Mouse (Mus musculus) liver, embryonic 12.5 days (tissue): ENCODE measurements around the gene Vmn1r127. TPM values are rescaled to one million over a fixed set of nuclear protein-coding genes. Genes with fewer than 3 reads are reported as not detected.
"Not testable (repeated sequence)": the region's sequence is repeated elsewhere in the genome, so short reads cannot be mapped to it uniquely, and the experiment has no call there.

ENCODE experiments used
- ATAC-seq: fragments of 200-750 bp; cut with Nextera tagmentation; 2 replicates; pipeline ENCODE4 v1.8.0; 2017; ENCODE audit warnings: moderate number of reproducible peaks, mild to moderate bottlenecking, moderate library complexity
- H3K27ac ChIP-seq: fragments of 300-500 bp; sonication (generic); 2 replicates; pipeline ENCODE4 v1.5.1; 2016; ENCODE audit warnings: mild to moderate bottlenecking
- H3K27me3 ChIP-seq: fragments of 300-500 bp; sonication (generic); replicated peaks from 2 replicates; pipeline ENCODE4 v1.6.1; 2016; ENCODE audit warnings: mild to moderate bottlenecking, moderate library complexity
- H3K36me3 ChIP-seq: fragments of 300-500 bp; sonication (generic); 2 replicates; pipeline ENCODE4 v1.6.1; 2016; ENCODE audit warnings: mild to moderate bottlenecking, moderate library complexity
- H3K4me1 ChIP-seq: fragments of 300-500 bp; sonication (generic); 2 replicates; pipeline ENCODE4 v1.6.1; 2016
- H3K4me2 ChIP-seq: fragments of 300-500 bp; sonication (generic); 2 replicates; pipeline ENCODE4 v1.6.1; 2016; ENCODE audit warnings: mild to moderate bottlenecking, moderate library complexity
- H3K4me3 ChIP-seq: fragments of 300-500 bp; sonication (generic); 2 replicates; pipeline ENCODE4 v1.5.1; 2016; ENCODE audit warnings: mild to moderate bottlenecking, moderate library complexity
- H3K9ac ChIP-seq: fragments of 300-500 bp; sonication (generic); 2 replicates; pipeline ENCODE4 v1.6.1; 2016; ENCODE audit warnings: mild to moderate bottlenecking, moderate library complexity
- H3K9me3 ChIP-seq: fragments of 300-500 bp; sonication (generic); replicated peaks from 2 replicates; pipeline ENCODE4 v1.6.1; 2016; ENCODE audit warnings: mild to moderate bottlenecking, moderate library complexity
- WGBS: fragments of 180-500 bp; shearing (Covaris S2); methylation state at CpG from one replicate; pipeline ENCODE4 v1.1.7; 2016; ENCODE audit not compliant: insufficient replicate concordance; 5-methylcytosine and 5-hydroxymethylcytosine counted together
- polyA plus RNA-seq: library from polyadenylated mRNA; unstranded; fragments of >200 nt; fragmentation: Nextera tagmentation; extraction: Ambion mirVana; gene quantifications from 2 replicates; pipeline ENCODE4 v1.2.1, GENCODE M21; 2016

Vmn1r127 gene
- polyA plus RNA-seq: not detected in 2 replicates

- no CpG with 5 or more reads among the region's 3 CpGs for WGBS
- H3K4me1 ChIP-seq, H3K4me3 ChIP-seq, H3K36me3 ChIP-seq, H3K4me2 ChIP-seq, H3K27ac ChIP-seq, H3K27me3 ChIP-seq, H3K9ac ChIP-seq, ATAC-seq, H3K9me3 ChIP-seq: not testable (repeated sequence)
These were observed at the start of gene Vmn1r127 for GRCm38 (mm10) chr7:21319761-21320160. TSS of gene Vmn1r127 (minus strand) at chr7:21319861.

GRCm38 (mm10) chr7:21361191-21361590 lies 41.5 kb upstream of the Vmn1r127 start, which contains the start of gene Vmn1r129:
TSS of gene Vmn1r129 (minus strand) at chr7:21361291.
- not testable (repeated sequence) for H3K27ac ChIP-seq, H3K27me3 ChIP-seq, H3K9ac ChIP-seq, H3K4me3 ChIP-seq, ATAC-seq, H3K4me2 ChIP-seq, H3K9me3 ChIP-seq, H3K36me3 ChIP-seq, H3K4me1 ChIP-seq
- no CpG with 5 or more reads among the region's 1 CpGs for WGBS

- ATAC-seq: not testable (repeated sequence)
These were observed 29.4 kb upstream of the Vmn1r127 start, which contains the start of gene Vmn1r128 for GRCm38 (mm10) chr7:21349073-21349472. TSS of gene Vmn1r128 (plus strand) at chr7:21349373.

GRCm38 (mm10) chr7:21301367-21301766 lies 18.3 kb downstream of the Vmn1r127 start, which contains the start of gene Vmn1r126:
TSS of gene Vmn1r126 (minus strand) at chr7:21301467.
- not testable (repeated sequence) for H3K4me3 ChIP-seq, H3K9ac ChIP-seq, ATAC-seq, H3K4me1 ChIP-seq, H3K27me3 ChIP-seq, H3K36me3 ChIP-seq, H3K4me2 ChIP-seq, H3K27ac ChIP-seq, H3K9me3 ChIP-seq
- no CpG with 5 or more reads among the region's 5 CpGs for WGBS

More at GRCm38 (mm10) chr7:21349073-21349472, 29.4 kb upstream of the Vmn1r127 start, which contains the start of gene Vmn1r128:
- WGBS: 67% methylated on average over 1 of the region's 1 CpGs
- not testable (repeated sequence) for H3K9me3 ChIP-seq, H3K9ac ChIP-seq, H3K27ac ChIP-seq, H3K27me3 ChIP-seq, H3K4me3 ChIP-seq, H3K4me1 ChIP-seq, H3K36me3 ChIP-seq, H3K4me2 ChIP-seq

- H3K27ac ChIP-seq, H3K36me3 ChIP-seq, H3K9me3 ChIP-seq, H3K4me1 ChIP-seq, ATAC-seq, H3K4me3 ChIP-seq, H3K4me2 ChIP-seq, H3K27me3 ChIP-seq, H3K9ac ChIP-seq: not testable (repeated sequence)
- WGBS: 38% methylated on average over 3 of the region's 3 CpGs
These were observed 47.8 kb downstream of the Vmn1r127 start, which contains the start of gene Vmn1r125 for GRCm38 (mm10) chr7:21271879-21272278. TSS of gene Vmn1r125 (plus strand) at chr7:21272179.

Other genes with a start within 250 kb of the Vmn1r127 start
- not detected in 2 replicates for gene Vmn1r121, start 221.3 kb downstream of the Vmn1r127 start, polyA plus RNA-seq
- not detected in 2 replicates for gene Vmn1r122, start 185.7 kb downstream of the Vmn1r127 start, polyA plus RNA-seq
- not detected in 2 replicates for gene Vmn1r123, start 157.7 kb downstream of the Vmn1r127 start, polyA plus RNA-seq
- gene Gm5157, start 129.4 kb downstream of the Vmn1r127 start, polyA plus RNA-seq: not detected in 2 replicates
- not detected in 2 replicates for gene Vmn1r124, start 59.2 kb downstream of the Vmn1r127 start, polyA plus RNA-seq
- gene Vmn1r125, start 47.7 kb downstream of the Vmn1r127 start, polyA plus RNA-seq: not detected in 2 replicates
- not detected in 2 replicates for gene Vmn1r126, start 18.4 kb downstream of the Vmn1r127 start, polyA plus RNA-seq
- gene Vmn1r128, start 29.5 kb upstream of the Vmn1r127 start, polyA plus RNA-seq: not detected in 2 replicates
- gene Vmn1r129, start 41.4 kb upstream of the Vmn1r127 start, polyA plus RNA-seq: not detected in 2 replicates
- gene Gm6882, start 112.9 kb upstream of the Vmn1r127 start, polyA plus RNA-seq: not detected in 2 replicates
- gene Vmn1r130, start 191.9 kb upstream of the Vmn1r127 start, polyA plus RNA-seq: not detected in 2 replicates
- gene Vmn1r131, start 226.2 kb upstream of the Vmn1r127 start, polyA plus RNA-seq: not detected in 2 replicates